Mouse (Mus musculus) sigmoid colon, adult 10 weeks (tissue): ENCODE measurements around the gene Ctag2. TPM values are rescaled to one million over a fixed set of nuclear protein-coding genes. Genes with fewer than 3 reads are reported as not detected.

Source experiments
- polyA plus RNA-seq: library from polyadenylated mRNA; stranded (reverse); fragments of 350-450 nt; fragmentation: Illumina TruSeq; extraction: RNeasy Lipid Tissue Mini Kit (QIAGEN cat#74804); gene quantifications from one replicate; pipeline ENCODE4 v1.2.3, GENCODE M21; 2014; ENCODE audit warnings: low read depth, low replicate concordance

Gene Ctag2
- not detected for polyA plus RNA-seq

GRCm38 (mm10) chrX:65047344-65047743 is at the start of gene Ctag2:
Ctag2 (plus strand) TSS chrX:65047644.

